Comparison of ENCODE assay signal across 27 mouse cellular contexts in genomic region chr8:89680937-89681336, GRCm38 (mm10).
"Had no signal": no experiment of that assay in that cellular context is flagged by ENCODE, and none has a peak within 500 bp of the region (broad histone marks: within the 10 kb centered on the region; RNA-seq: fewer than 3 reads in every experiment).

No protein-coding gene starts in this region.

- H3K36me3 ChIP-seq: heart, embryonic 13.5 days; heart, embryonic 15.5 days; hindbrain, embryonic 13.5 days; hindbrain, embryonic 15.5 days; intestine, embryonic 15.5 days; kidney, embryonic 15.5 days; limb, embryonic 13.5 days; limb, embryonic 15.5 days; liver, embryonic 13.5 days had no signal

- H3K4me1 ChIP-seq: heart, embryonic 13.5 days; heart, embryonic 15.5 days; hindbrain, embryonic 15.5 days; intestine, embryonic 15.5 days; kidney, embryonic 15.5 days; limb, embryonic 15.5 days; liver, embryonic 13.5 days had no signal

- H3K4me2 ChIP-seq: heart, embryonic 11.5 days; heart, embryonic 13.5 days; heart, embryonic 15.5 days; hindbrain, embryonic 13.5 days; hindbrain, embryonic 15.5 days; intestine, embryonic 15.5 days; kidney, embryonic 15.5 days; limb, embryonic 13.5 days; limb, embryonic 15.5 days; liver, embryonic 13.5 days had no signal

- H3K9ac ChIP-seq: heart, embryonic 13.5 days; heart, embryonic 15.5 days; hindbrain, embryonic 13.5 days; hindbrain, embryonic 15.5 days; intestine, embryonic 15.5 days; kidney, embryonic 15.5 days; limb, embryonic 13.5 days; limb, embryonic 15.5 days; liver, embryonic 13.5 days had no signal

- H3K27ac ChIP-seq: gastrocnemius, adult 2 months; heart, adult 2 months; heart, embryonic 13.5 days; heart, embryonic 15.5 days; hindbrain, embryonic 13.5 days; hindbrain, embryonic 15.5 days; hindbrain, postnatal 0 days; intestine, embryonic 15.5 days; kidney, embryonic 15.5 days; kidney, postnatal 0 days; layer of hippocampus, adult 2 months; left cerebral cortex, adult 2 months; limb, embryonic 13.5 days; limb, embryonic 15.5 days; liver, embryonic 13.5 days had no signal

- H3K9me3 ChIP-seq: heart, embryonic 13.5 days; heart, embryonic 15.5 days; hindbrain, embryonic 13.5 days; hindbrain, embryonic 15.5 days; intestine, embryonic 15.5 days; kidney, embryonic 15.5 days; limb, embryonic 13.5 days; limb, embryonic 15.5 days; liver, embryonic 13.5 days had no signal

- H3K27me3 ChIP-seq: heart, embryonic 13.5 days; heart, embryonic 15.5 days; hindbrain, embryonic 13.5 days; hindbrain, embryonic 15.5 days; intestine, embryonic 15.5 days; kidney, embryonic 15.5 days; limb, embryonic 15.5 days; liver, embryonic 13.5 days had no signal

- H3K4me3 ChIP-seq: gastrocnemius, adult 2 months; heart, adult 2 months; heart, embryonic 13.5 days; heart, embryonic 15.5 days; hindbrain, embryonic 13.5 days; hindbrain, embryonic 15.5 days; intestine, embryonic 15.5 days; kidney, embryonic 15.5 days; layer of hippocampus, adult 2 months; left cerebral cortex, adult 2 months; limb, embryonic 13.5 days; limb, embryonic 15.5 days; liver, embryonic 13.5 days had no signal

- ATAC-seq: forebrain, embryonic 16.5 days; hindbrain, postnatal 0 days; intestine, embryonic 15.5 days had no signal

- DNase-seq: gastrocnemius, adult 2 months; gastrocnemius, postnatal 10 days; gastrocnemius, postnatal 25 days; heart, adult 2 months; heart, postnatal 14 days; heart, postnatal 36 days; kidney, adult 11 months; kidney, adult 2 months; kidney, adult 9 months; kidney, postnatal 14 days; kidney, postnatal 36 days; left cerebral cortex, postnatal 4 days; liver, embryonic 13.5 days had no signal
